Mouse (Mus musculus) embryo, embryonic 10.5 days (tissue): Measurements from ENCODE around the gene Tbx4.
A peak's percentile ranks its signal among the peaks of the same experiment; 100 is the strongest.

Source experiments
- DNase-seq: peaks from one replicate; pipeline ENCODE4 v3.0.0-alpha.2; 2015; ENCODE audit warnings: low spot score

Gene Tbx4

GRCm38 (mm10) chr11:85909514-85909913 is 23.3 kb downstream of the Tbx4 start:
- no peak for DNase-seq

DNA sequence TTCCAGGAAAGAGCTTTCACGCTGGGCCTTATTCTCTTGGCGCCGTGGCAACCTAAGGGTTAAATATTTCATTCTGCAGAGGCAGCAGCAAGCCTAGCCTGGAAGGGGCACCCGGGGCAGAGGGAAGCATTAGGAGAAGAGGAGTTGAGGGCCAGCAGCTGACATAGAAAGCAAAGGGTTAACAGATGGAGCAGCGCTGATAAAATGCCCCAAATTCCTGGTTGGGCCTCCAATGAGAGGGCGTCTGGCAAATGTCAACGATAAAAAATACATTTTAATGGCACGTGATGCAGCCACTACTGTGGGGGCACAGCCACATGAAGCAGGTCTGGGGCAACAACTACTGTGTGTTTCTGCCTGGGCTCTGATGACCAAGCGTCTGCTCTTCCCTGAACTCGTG is 23.9 kb downstream of the Tbx4 start:
- peak; percentile 57 for DNase-seq

GRCm38 (mm10) chr11:85913506-85913905 is 27.3 kb downstream of the Tbx4 start:
- DNase-seq: no peak

DNA sequence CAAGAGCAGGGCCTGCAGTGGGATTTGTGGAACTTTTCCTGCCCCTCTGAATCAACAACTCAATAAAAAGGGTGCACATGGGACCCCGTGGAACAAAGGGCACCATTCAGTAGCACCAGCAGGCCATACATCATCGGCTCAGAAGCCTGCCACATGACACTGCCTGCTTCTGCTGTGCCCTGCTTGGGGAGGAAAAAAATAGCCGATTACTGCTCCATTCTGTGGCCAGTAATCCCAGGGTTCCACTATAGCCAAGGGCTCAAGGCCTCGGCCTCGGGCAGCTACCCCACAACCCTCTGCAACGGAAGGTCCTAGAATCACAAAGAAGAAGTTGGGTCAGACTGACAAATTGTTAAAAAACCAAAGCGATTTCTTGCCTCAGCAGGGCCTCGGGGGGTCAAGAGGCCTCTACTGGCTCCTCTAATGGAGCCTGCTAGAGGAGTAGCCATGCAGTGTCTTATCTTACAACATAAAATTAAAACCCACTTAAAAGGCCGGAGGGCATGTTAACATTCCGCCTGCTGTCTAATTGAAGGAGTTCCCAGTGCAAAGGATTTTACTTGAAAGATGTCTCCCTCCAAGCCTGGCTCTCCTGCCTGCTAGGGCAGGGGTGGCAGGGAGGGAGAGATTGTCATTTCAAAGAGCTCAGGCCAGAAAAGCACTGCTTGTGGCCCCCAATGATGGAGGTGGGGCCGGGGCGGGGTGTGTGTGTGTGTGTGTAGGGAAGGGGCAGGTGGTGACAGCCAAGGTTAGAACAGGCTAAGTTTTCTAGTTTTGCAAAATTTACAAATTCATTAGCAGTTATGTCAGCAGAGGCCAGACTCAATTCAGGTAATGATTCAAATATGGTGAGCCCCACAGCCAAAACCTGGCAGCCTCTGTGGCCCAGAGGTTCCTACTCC is 31.1 kb downstream of the Tbx4 start:
- peak; percentile 73 for DNase-seq

DNA sequence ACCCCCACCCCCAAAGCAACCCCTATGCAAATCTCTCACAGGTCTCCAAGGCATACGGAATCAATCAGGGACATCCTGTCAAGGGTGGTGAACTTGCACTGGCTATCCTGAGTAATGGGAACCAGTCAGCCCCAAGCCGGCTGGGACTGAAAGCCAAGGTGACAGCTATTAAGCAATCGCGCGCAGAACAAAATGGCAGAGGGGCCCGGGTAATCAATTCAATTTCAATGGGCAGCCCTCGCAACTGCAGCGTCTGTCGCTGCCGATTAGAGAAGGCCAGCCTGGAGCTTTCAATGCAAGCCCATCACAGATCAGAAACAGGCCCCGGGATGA is 31.7 kb downstream of the Tbx4 start:
- DNase-seq: peak; percentile 83

- no peak for DNase-seq
Observed at GRCm38 (mm10) chr11:85918388-85918940, 32.2 kb downstream of the Tbx4 start.

DNA sequence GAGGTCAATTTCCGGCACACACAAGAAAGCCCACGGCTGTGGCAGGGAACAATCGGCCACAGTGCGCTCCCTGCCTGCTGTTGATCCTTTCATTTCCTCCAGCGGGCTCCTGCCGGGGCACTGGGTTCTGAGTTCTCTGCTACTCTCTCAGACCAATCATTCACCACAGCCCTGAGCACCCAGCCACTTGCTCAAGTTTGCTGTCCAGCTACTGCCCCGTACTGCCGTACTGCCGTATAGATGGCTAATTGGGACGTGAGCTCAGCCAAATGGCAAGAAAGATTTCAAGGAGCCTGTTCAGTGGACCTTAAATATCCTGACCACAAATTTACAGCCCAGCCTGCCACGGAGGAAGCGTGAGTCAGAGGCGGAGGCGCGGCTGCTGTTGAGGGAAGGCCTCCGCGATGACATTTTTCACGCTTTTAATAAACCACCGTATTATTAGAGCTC is 39.1 kb downstream of the Tbx4 start:
- DNase-seq: peak; percentile 67

- peak; percentile 40 for DNase-seq
Observed at GRCm38 (mm10) chr11:85926287-85926764, 40.1 kb downstream of the Tbx4 start.

- no peak for DNase-seq
Observed at GRCm38 (mm10) chr11:85928106-85928505, 41.9 kb downstream of the Tbx4 start.

- DNase-seq: no peak
Observed at GRCm38 (mm10) chr11:85929651-85930050, 43.4 kb downstream of the Tbx4 start.

DNA sequence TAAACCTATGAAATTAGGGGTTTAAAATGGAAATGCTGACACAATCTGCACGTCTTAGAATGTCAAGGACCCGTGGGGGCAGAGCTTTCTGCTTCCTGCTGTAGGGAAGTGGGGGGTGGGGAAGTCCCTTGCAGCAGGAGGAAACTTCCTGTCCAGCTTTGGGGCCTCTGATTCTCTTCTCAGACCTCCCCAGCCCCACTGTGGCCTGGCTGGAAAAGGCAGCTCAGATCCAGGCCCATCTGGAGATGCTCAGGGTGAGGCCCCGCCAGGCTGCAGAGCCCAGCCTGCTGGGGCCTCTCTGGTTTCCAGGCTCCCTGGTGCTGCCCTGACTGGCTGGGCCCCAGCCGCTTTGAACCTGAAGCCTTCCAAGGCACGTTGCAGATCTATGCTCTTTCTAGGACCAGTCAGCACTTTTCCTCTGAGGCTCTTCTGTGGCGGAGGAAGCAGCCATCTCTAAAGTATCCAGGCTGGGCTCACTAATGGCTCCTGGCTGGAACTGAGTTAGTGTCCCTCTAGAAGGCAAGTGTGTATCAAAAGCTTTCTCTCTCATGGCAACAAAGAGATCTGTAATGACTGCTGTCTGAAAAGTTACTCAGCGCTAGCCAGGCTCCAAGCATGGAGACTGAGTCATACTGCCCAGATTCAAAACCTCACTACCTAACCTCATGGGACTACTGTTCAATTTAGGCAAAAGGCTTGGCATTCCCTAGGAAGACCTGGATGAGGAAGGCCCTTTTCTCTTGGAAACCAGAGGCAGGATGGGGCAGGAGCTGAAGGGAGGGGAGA is 55.8 kb downstream of the Tbx4 start:
- DNase-seq: peak; percentile 55

- no peak for DNase-seq
Observed at GRCm38 (mm10) chr11:85948765-85949164, 62.5 kb downstream of the Tbx4 start.

GRCm38 (mm10) chr11:85949749-85950148 is 63.5 kb downstream of the Tbx4 start:
- no peak for DNase-seq

DNA sequence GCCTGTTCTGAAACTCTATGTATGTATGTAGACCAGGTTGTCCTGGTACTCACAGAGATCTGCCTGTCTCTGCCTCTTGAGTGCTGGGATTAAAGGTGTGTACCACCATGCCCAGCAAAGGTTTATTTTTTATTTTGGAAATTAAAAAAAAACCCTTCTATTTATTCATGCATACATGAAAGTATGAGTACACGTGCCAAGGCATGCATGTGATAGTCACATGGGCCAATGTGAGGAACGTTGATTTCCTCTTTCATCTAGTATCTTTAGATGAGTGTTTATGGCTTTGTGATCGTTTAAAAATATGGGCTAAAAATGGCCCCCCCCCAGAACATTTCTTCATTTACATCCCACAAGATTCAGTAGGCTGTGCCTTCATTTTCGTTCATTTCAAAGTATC is 66.3 kb downstream of the Tbx4 start:
- DNase-seq: no peak

GRCm38 (mm10) chr11:85955611-85956010 is 69.4 kb downstream of the Tbx4 start:
- DNase-seq: no peak

GRCm38 (mm10) chr11:85956422-85956821 is 70.2 kb downstream of the Tbx4 start:
- no peak for DNase-seq

DNA sequence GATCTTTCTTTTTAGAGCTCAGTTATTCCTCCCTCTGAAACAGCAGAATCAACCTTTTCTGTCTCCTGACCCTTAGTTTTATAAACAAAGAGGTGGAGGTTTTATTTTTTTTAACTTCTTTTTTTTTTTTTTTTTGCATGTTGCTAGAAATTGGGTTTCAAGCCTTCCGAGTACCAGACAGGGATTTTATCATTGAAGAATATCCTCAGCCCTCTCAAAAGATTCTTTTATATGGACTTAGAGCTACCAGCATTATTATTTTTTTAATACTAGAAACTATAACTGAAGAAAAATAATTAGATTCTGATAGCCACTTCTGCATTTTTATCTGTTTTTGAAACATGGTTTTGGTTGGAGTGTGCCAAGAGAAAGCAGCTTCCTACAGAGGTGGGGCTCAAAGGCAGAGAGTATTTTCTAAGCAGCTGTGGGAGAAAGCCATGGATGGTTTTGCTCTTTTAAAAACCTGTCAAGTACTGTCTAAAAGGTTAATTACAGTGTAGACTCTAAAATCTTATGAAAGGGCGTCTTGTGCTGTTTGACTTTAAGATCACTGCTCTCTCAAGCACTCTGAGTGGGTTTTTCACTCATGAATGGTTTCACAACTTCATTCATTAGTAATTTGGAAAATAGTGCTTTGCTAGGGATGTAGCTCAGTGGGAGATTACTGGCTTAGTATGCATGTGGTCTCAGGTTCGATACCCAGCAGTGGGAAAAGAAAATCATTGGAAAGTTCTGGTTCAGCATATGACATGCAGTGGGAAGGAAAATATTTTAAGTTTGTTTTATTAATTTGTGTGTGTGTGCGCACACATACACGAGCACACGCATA is 70.9 kb downstream of the Tbx4 start:
- DNase-seq: no peak

DNA sequence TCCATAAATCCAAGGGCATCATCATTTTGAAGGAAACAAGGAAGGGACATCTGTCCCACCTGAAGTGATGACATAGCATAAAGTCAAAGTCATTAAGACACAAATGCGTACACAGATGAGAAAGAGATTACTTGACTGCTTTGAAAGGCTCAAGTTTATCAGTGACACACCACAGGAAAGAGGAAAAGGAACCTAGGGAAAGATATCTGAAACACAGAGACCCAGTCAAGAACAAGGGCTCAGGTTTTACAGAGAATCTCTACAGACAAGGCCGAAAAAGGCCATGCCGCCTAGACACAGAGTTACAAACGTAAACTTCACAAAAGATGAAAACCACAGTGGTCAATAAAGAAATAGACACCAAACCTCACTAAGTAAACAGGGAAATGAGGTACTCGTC is 73.6 kb downstream of the Tbx4 start:
- no peak for DNase-seq

DNA sequence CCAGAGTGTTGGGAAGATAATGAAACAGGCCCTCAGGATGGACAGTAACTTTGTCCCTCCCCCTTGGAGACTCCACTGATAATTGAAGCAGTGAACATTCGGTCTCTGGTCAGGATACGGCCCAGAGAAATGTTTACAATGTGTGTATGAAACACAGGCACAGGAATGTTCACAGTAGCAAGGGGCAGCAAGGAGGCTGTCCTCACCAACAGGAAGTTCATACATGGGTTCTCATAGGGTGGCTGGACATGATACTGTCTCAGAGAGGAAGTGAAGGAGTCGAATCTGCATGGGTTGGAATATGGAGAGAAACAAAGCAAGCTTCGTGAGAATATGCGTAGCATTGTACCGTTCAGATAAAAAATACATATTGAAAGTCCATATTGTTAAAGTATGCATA is 74.1 kb downstream of the Tbx4 start:
- no peak for DNase-seq

GRCm38 (mm10) chr11:85961498-85961897 is 75.3 kb downstream of the Tbx4 start:
- DNase-seq: no peak
